Mouse (Mus musculus): Measurements from ENCODE around the gene Mertk.

DNA sequence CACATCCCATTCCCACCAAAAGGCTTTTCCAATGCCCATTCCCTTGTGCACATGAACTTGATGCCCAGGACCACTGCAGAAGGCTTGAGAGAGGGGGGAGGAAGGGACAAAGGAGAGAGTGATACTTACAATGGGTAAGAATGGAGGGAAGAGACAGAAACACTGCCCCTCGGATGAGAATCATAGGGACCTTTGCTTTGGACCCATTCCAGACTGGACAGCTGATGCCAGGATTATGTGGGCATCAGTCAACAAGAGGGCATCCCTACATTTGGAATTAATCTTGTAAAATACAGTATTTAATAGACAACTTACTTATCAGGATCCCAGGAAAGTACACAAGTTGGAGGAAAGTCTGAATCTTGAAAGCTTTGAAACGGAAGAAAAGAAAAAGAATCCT is 38.3 kb downstream of the Mertk start:
- TF ChIP-seq CTCF (IDR thresholded peaks at IDR 0.05; ENCODE audit: borderline replicate concordance, insufficient read depth, low read depth, low read length) (no peak), POLR2A (IDR thresholded peaks at IDR 0.05; ENCODE audit: borderline replicate concordance, insufficient read depth, low read length) (no peak)
